Mouse (Mus musculus): ENCODE measurements around the gene Matn1. TPM values are rescaled to one million over a fixed set of nuclear protein-coding genes. Genes with fewer than 3 reads are reported as not detected.

Gene Matn1
- polyA plus RNA-seq, 1 experiment from 2014 or later, result not detected

- no peak for DNase-seq (ENCODE audit: low spot score)
- no peaks in the 10 kb centered on the region for H3K9me3 ChIP-seq (replicated peaks)
- no peak overlapping the region for H3K4me3 ChIP-seq
- H3K27ac ChIP-seq (replicated peaks), result 0 out of 2 replicates have a peak overlapping the region, but pooled peaks have one; percentile 50
- 70% methylated on average over 9 of the region's 9 CpGs for WGBS
- no peaks in the 10 kb centered on the region for H3K27me3 ChIP-seq (ENCODE audit: low read depth, poor library complexity, severe bottlenecking)
- no peaks in the 10 kb centered on the region for H3K36me3 ChIP-seq
- peaks cover 49% of the 10 kb centered on the region for H3K4me1 ChIP-seq
These were observed 24.3 kb upstream of the Matn1 start for GRCm38 (mm10) chr4:130919750-130920356.

- peaks cover 43% of the 10 kb centered on the region for H3K4me1 ChIP-seq
- DNase-seq (ENCODE audit: low spot score), result peak; percentile 27
- H3K27ac ChIP-seq (replicated peaks), result peak overlapping the region; percentile 29
- H3K36me3 ChIP-seq, result no peaks in the 10 kb centered on the region
- 42% methylated on average over 12 of the region's 12 CpGs for WGBS
- no peaks in the 10 kb centered on the region for H3K9me3 ChIP-seq (replicated peaks)
- H3K27me3 ChIP-seq (ENCODE audit: low read depth, poor library complexity, severe bottlenecking), result no peaks in the 10 kb centered on the region
- no peak overlapping the region for H3K4me3 ChIP-seq
These were observed 23.1 kb upstream of the Matn1 start for GRCm38 (mm10) chr4:130920951-130921693.

- Histone ChIP-seq H3K4me3 (no peak overlapping the region), H3K9me3 (replicated peaks) (no peaks in the 10 kb centered on the region), H3K27ac (replicated peaks) (peak overlapping the region; percentile 10; the same call in 1 of the 2 replicates), H3K27me3 (ENCODE audit: low read depth, poor library complexity, severe bottlenecking) (no peaks in the 10 kb centered on the region), H3K36me3 (no peaks in the 10 kb centered on the region), H3K4me1 (peaks cover 45% of the 10 kb centered on the region)
- WGBS, result 90% methylated on average over 10 of the region's 10 CpGs
- DNase-seq (ENCODE audit: low spot score), result no peak
These were observed 22.2 kb upstream of the Matn1 start for GRCm38 (mm10) chr4:130921986-130922385.

GRCm38 (mm10) chr4:130926274-130926673 lies 17.9 kb upstream of the Matn1 start:
- H3K27me3 ChIP-seq (ENCODE audit: low read depth, poor library complexity, severe bottlenecking), result no peaks in the 10 kb centered on the region
- peaks cover 17% of the 10 kb centered on the region for H3K4me1 ChIP-seq
- H3K27ac ChIP-seq (replicated peaks), result peak overlapping the region; percentile 46
- DNase-seq (ENCODE audit: low spot score), result no peak
- H3K9me3 ChIP-seq (replicated peaks), result no peaks in the 10 kb centered on the region
- H3K36me3 ChIP-seq, result no peaks in the 10 kb centered on the region
- WGBS, result 60% methylated on average over 6 of the region's 6 CpGs
- no peak overlapping the region for H3K4me3 ChIP-seq

GRCm38 (mm10) chr4:130927821-130928220 lies 16.4 kb upstream of the Matn1 start:
- WGBS, result 91% methylated on average over 12 of the region's 12 CpGs
- Histone ChIP-seq H3K27ac (replicated peaks) (no peak overlapping the region), H3K27me3 (ENCODE audit: low read depth, poor library complexity, severe bottlenecking) (no peaks in the 10 kb centered on the region), H3K4me3 (no peak overlapping the region), H3K36me3 (no peaks in the 10 kb centered on the region), H3K9me3 (replicated peaks) (0 out of 2 replicates have a peak, but pooled peaks cover 3% of the 10 kb centered on the region), H3K4me1 (peaks cover 4% of the 10 kb centered on the region; the same call in 1 of the 2 replicates)
- no peak for DNase-seq (ENCODE audit: low spot score)

- Histone ChIP-seq H3K27me3 (ENCODE audit: low read depth, poor library complexity, severe bottlenecking) (peaks cover 20% of the 10 kb centered on the region; the same call in 1 of the 2 replicates), H3K9me3 (replicated peaks) (no peaks in the 10 kb centered on the region), H3K4me3 (no peak overlapping the region), H3K27ac (replicated peaks) (no peak overlapping the region), H3K4me1 (peaks cover 16% of the 10 kb centered on the region), H3K36me3 (no peaks in the 10 kb centered on the region)
- no peak for DNase-seq (ENCODE audit: low spot score)
- WGBS, result 75% methylated on average over 14 of the region's 14 CpGs
These were observed 1.5 kb upstream of the Matn1 start for GRCm38 (mm10) chr4:130942644-130943043.

- no peak overlapping the region for H3K4me3 ChIP-seq
- 90% methylated on average over 7 of the region's 7 CpGs for WGBS
- DNase-seq (ENCODE audit: low spot score), result no peak
- H3K9me3 ChIP-seq (replicated peaks), result no peaks in the 10 kb centered on the region
- H3K36me3 ChIP-seq, result no peaks in the 10 kb centered on the region
- peaks cover 20% of the 10 kb centered on the region; the same call in 1 of the 2 replicates for H3K27me3 ChIP-seq (ENCODE audit: low read depth, poor library complexity, severe bottlenecking)
- H3K4me1 ChIP-seq, result peaks cover 16% of the 10 kb centered on the region
- H3K27ac ChIP-seq (replicated peaks), result 0 out of 2 replicates have a peak overlapping the region, but pooled peaks have one; percentile 13
These were observed 594 bp downstream of the Matn1 start for GRCm38 (mm10) chr4:130944779-130945178.

- DNase-seq (ENCODE audit: low spot score), result peak; percentile 39
- Histone ChIP-seq H3K27ac (replicated peaks) (peak overlapping the region; percentile 61), H3K4me1 (peaks cover 9% of the 10 kb centered on the region), H3K36me3 (no peaks in the 10 kb centered on the region), H3K9me3 (replicated peaks) (no peaks in the 10 kb centered on the region), H3K27me3 (ENCODE audit: low read depth, poor library complexity, severe bottlenecking) (peaks cover 22% of the 10 kb centered on the region), H3K4me3 (no peak overlapping the region)
- 25% methylated on average over 13 of the region's 13 CpGs for WGBS
These were observed 3.0 kb downstream of the Matn1 start for GRCm38 (mm10) chr4:130947094-130947647.

- no peaks in the 10 kb centered on the region for H3K9me3 ChIP-seq (replicated peaks)
- H3K36me3 ChIP-seq, result no peaks in the 10 kb centered on the region
- H3K4me1 ChIP-seq, result peaks cover 9% of the 10 kb centered on the region
- no peak overlapping the region for H3K27ac ChIP-seq (replicated peaks)
- no peak for DNase-seq (ENCODE audit: low spot score)
- H3K27me3 ChIP-seq (ENCODE audit: low read depth, poor library complexity, severe bottlenecking), result peaks cover 12% of the 10 kb centered on the region
- no peak overlapping the region for H3K4me3 ChIP-seq
- 84% methylated on average over 35 of the region's 35 CpGs for WGBS
These were observed 5.7 kb downstream of the Matn1 start for GRCm38 (mm10) chr4:130949821-130950384.

GRCm38 (mm10) chr4:130952531-130952930 lies 8.3 kb downstream of the Matn1 start:
- H3K27me3 ChIP-seq (ENCODE audit: low read depth, poor library complexity, severe bottlenecking), result peaks cover 3% of the 10 kb centered on the region; the same call in 1 of the 2 replicates
- 52% methylated on average over 17 of the region's 17 CpGs for WGBS
- peak; percentile 24 for DNase-seq (ENCODE audit: low spot score)
- peaks cover 4% of the 10 kb centered on the region; the same call in 1 of the 2 replicates for H3K4me1 ChIP-seq
- no peaks in the 10 kb centered on the region for H3K9me3 ChIP-seq (replicated peaks)
- H3K27ac ChIP-seq (replicated peaks), result no peak overlapping the region
- no peaks in the 10 kb centered on the region for H3K36me3 ChIP-seq
- H3K4me3 ChIP-seq, result no peak overlapping the region

GRCm38 (mm10) chr4:130957156-130957555 lies 13.0 kb downstream of the Matn1 start:
- no peaks in the 10 kb centered on the region for H3K9me3 ChIP-seq (replicated peaks)
- no peak for DNase-seq (ENCODE audit: low spot score)
- H3K27me3 ChIP-seq (ENCODE audit: low read depth, poor library complexity, severe bottlenecking), result peaks cover 4% of the 10 kb centered on the region
- no peak overlapping the region for H3K4me3 ChIP-seq
- no peaks in the 10 kb centered on the region for H3K36me3 ChIP-seq
- 77% methylated on average over 10 of the region's 10 CpGs for WGBS
- H3K4me1 ChIP-seq, result peaks cover 13% of the 10 kb centered on the region; the same call in 1 of the 2 replicates
- no peak overlapping the region for H3K27ac ChIP-seq (replicated peaks)

- 75% methylated on average over 5 of the region's 5 CpGs for WGBS
- H3K4me1 ChIP-seq, result peaks cover 13% of the 10 kb centered on the region; the same call in 1 of the 2 replicates
These were observed 14.6 kb downstream of the Matn1 start for GRCm38 (mm10) chr4:130958812-130959211.

More at GRCm38 (mm10) chr4:130958812-130959211, 14.6 kb downstream of the Matn1 start:
- Histone ChIP-seq H3K36me3 (no peaks in the 10 kb centered on the region), H3K9me3 (replicated peaks) (no peaks in the 10 kb centered on the region), H3K4me3 (no peak overlapping the region), H3K27ac (replicated peaks) (no peak overlapping the region), H3K27me3 (ENCODE audit: low read depth, poor library complexity, severe bottlenecking) (peaks cover 4% of the 10 kb centered on the region; the same call in 1 of the 2 replicates)
- no peak for DNase-seq (ENCODE audit: low spot score)
